Mouse (Mus musculus): Measurements from ENCODE around the gene Polq. TPM values are rescaled to one million over a fixed set of nuclear protein-coding genes. Genes with fewer than 3 reads are reported as not detected.

The Polq gene
- 4.9 and 5.9 TPM in 2 replicates for polyA plus RNA-seq (2015; fragmentation: Nextera tagmentation; extraction: Ambion mirVana)

GRCm38 (mm10) chr16:37011061-37011921 is at the start of gene Polq:
Polq (plus strand) TSS chr16:37011786.
- H3K4me2 ChIP-seq = peak within 1 kb of the TSS; percentile 92
- no peak within 1 kb of the TSS for H3K27ac ChIP-seq
- H3K4me3 ChIP-seq = peak within 1 kb of the TSS; percentile 76
- 4% methylated on average over 30 of the region's 30 CpGs for WGBS
- no peaks in the 10 kb centered on the region; the same call in 1 of the 2 replicates for H3K36me3 ChIP-seq
- H3K9me3 ChIP-seq = no peaks in the 10 kb centered on the region
- H3K27me3 ChIP-seq = no peaks in the 10 kb centered on the region
- ATAC-seq (ENCODE audit: insufficient number of reproducible peaks, low FRiP score, low TSS enrichment, low read depth) = peak; percentile 94
- H3K4me1 ChIP-seq = peaks cover 18% of the 10 kb centered on the region
- peak within 1 kb of the TSS; percentile 55 for H3K9ac ChIP-seq

GRCm38 (mm10) chr16:36963415-36963814 is 48.2 kb upstream of the Polq start:
- Histone ChIP-seq H3K9me3 (no peaks in the 10 kb centered on the region), H3K27me3 (no peaks in the 10 kb centered on the region), H3K4me1 (0 out of 2 replicates have a peak, but pooled peaks cover 2% of the 10 kb centered on the region), H3K36me3 (no peaks in the 10 kb centered on the region), H3K4me3 (no peak overlapping the region), H3K4me2 (no peak overlapping the region), H3K9ac (no peak overlapping the region), H3K27ac (no peak overlapping the region)
- no peak for ATAC-seq (ENCODE audit: insufficient number of reproducible peaks, low FRiP score, low TSS enrichment, low read depth)
- WGBS = 81% methylated on average over 4 of the region's 4 CpGs

GRCm38 (mm10) chr16:36979127-36979526 is 32.5 kb upstream of the Polq start:
- Histone ChIP-seq H3K36me3 (no peaks in the 10 kb centered on the region), H3K27me3 (no peaks in the 10 kb centered on the region), H3K9me3 (no peaks in the 10 kb centered on the region), H3K9ac (no peak overlapping the region), H3K4me2 (no peak overlapping the region), H3K4me3 (no peak overlapping the region), H3K27ac (no peak overlapping the region), H3K4me1 (no peaks in the 10 kb centered on the region)
- no peak for ATAC-seq (ENCODE audit: insufficient number of reproducible peaks, low FRiP score, low TSS enrichment, low read depth)
- 82% methylated on average over 2 of the region's 2 CpGs for WGBS

- no peak for ATAC-seq (ENCODE audit: insufficient number of reproducible peaks, low FRiP score, low TSS enrichment, low read depth)
- WGBS = 61% methylated on average over 1 of the region's 1 CpGs
Observed at GRCm38 (mm10) chr16:36983796-36984195, 27.8 kb upstream of the Polq start.

GRCm38 (mm10) chr16:36985636-36986042 is 25.9 kb upstream of the Polq start:
- H3K9me3 ChIP-seq = no peaks in the 10 kb centered on the region
- no peak overlapping the region for H3K4me2 ChIP-seq
- no peaks in the 10 kb centered on the region for H3K4me1 ChIP-seq
- no peak overlapping the region for H3K9ac ChIP-seq
- H3K4me3 ChIP-seq = no peak overlapping the region
- no peaks in the 10 kb centered on the region for H3K27me3 ChIP-seq
- H3K36me3 ChIP-seq = no peaks in the 10 kb centered on the region
- H3K27ac ChIP-seq = no peak overlapping the region
- no peak for ATAC-seq (ENCODE audit: insufficient number of reproducible peaks, low FRiP score, low TSS enrichment, low read depth)
- WGBS = 68% methylated on average over 5 of the region's 5 CpGs

More at GRCm38 (mm10) chr16:36983796-36984195, 27.8 kb upstream of the Polq start:
- H3K4me2 ChIP-seq = no peak overlapping the region
- H3K4me3 ChIP-seq = no peak overlapping the region
- H3K27ac ChIP-seq = no peak overlapping the region
- H3K27me3 ChIP-seq = no peaks in the 10 kb centered on the region
- H3K4me1 ChIP-seq = no peaks in the 10 kb centered on the region
- no peak overlapping the region for H3K9ac ChIP-seq
- H3K36me3 ChIP-seq = no peaks in the 10 kb centered on the region
- no peaks in the 10 kb centered on the region for H3K9me3 ChIP-seq

GRCm38 (mm10) chr16:36987399-36987798 is 24.2 kb upstream of the Polq start:
- Histone ChIP-seq H3K36me3 (no peaks in the 10 kb centered on the region), H3K9me3 (no peaks in the 10 kb centered on the region), H3K27ac (no peak overlapping the region), H3K4me1 (no peaks in the 10 kb centered on the region), H3K4me3 (no peak overlapping the region), H3K27me3 (no peaks in the 10 kb centered on the region), H3K4me2 (no peak overlapping the region), H3K9ac (no peak overlapping the region)
- 61% methylated on average over 2 of the region's 2 CpGs for WGBS
- ATAC-seq (ENCODE audit: insufficient number of reproducible peaks, low FRiP score, low TSS enrichment, low read depth) = no peak

GRCm38 (mm10) chr16:36988066-36988465 is 23.5 kb upstream of the Polq start:
- no peak overlapping the region for H3K27ac ChIP-seq
- H3K4me2 ChIP-seq = no peak overlapping the region
- H3K4me1 ChIP-seq = no peaks in the 10 kb centered on the region
- no peaks in the 10 kb centered on the region for H3K36me3 ChIP-seq
- no peaks in the 10 kb centered on the region for H3K9me3 ChIP-seq
- H3K4me3 ChIP-seq = no peak overlapping the region
- ATAC-seq (ENCODE audit: insufficient number of reproducible peaks, low FRiP score, low TSS enrichment, low read depth) = no peak
- no peak overlapping the region for H3K9ac ChIP-seq
- H3K27me3 ChIP-seq = no peaks in the 10 kb centered on the region

GRCm38 (mm10) chr16:36989493-36989892 is 22.1 kb upstream of the Polq start:
- Histone ChIP-seq H3K27me3 (no peaks in the 10 kb centered on the region), H3K27ac (no peak overlapping the region), H3K4me1 (no peaks in the 10 kb centered on the region), H3K4me2 (no peak overlapping the region), H3K4me3 (no peak overlapping the region), H3K9ac (no peak overlapping the region), H3K36me3 (no peaks in the 10 kb centered on the region), H3K9me3 (no peaks in the 10 kb centered on the region)
- 47% methylated on average over 8 of the region's 8 CpGs for WGBS
- no peak for ATAC-seq (ENCODE audit: insufficient number of reproducible peaks, low FRiP score, low TSS enrichment, low read depth)

GRCm38 (mm10) chr16:36989999-36990625 is 21.5 kb upstream of the Polq start, which contains the start of gene Fbxo40:
Fbxo40 (minus strand) TSS chr16:36990467.
- WGBS = 48% methylated on average over 18 of the region's 18 CpGs
- no peaks in the 10 kb centered on the region for H3K27me3 ChIP-seq
- H3K9me3 ChIP-seq = no peaks in the 10 kb centered on the region
- H3K27ac ChIP-seq = no peak within 1 kb of the TSS
- H3K36me3 ChIP-seq = no peaks in the 10 kb centered on the region
- H3K4me3 ChIP-seq = no peak within 1 kb of the TSS
- no peaks in the 10 kb centered on the region for H3K4me1 ChIP-seq
- 0 out of 2 replicates have a peak, but pooled peaks have one; percentile 45 for ATAC-seq (ENCODE audit: insufficient number of reproducible peaks, low FRiP score, low TSS enrichment, low read depth)
- no peak within 1 kb of the TSS for H3K4me2 ChIP-seq
- H3K9ac ChIP-seq = no peak within 1 kb of the TSS

- H3K27me3 ChIP-seq = no peaks in the 10 kb centered on the region
- no peaks in the 10 kb centered on the region for H3K36me3 ChIP-seq
- 78% methylated on average over 6 of the region's 6 CpGs for WGBS
- no peak for ATAC-seq (ENCODE audit: insufficient number of reproducible peaks, low FRiP score, low TSS enrichment, low read depth)
- H3K9ac ChIP-seq = no peak overlapping the region
- no peak overlapping the region for H3K27ac ChIP-seq
- H3K4me2 ChIP-seq = no peak overlapping the region
- no peaks in the 10 kb centered on the region for H3K4me1 ChIP-seq
- no peaks in the 10 kb centered on the region for H3K9me3 ChIP-seq
- H3K4me3 ChIP-seq = no peak overlapping the region
Observed at GRCm38 (mm10) chr16:36997650-36998049, 13.9 kb upstream of the Polq start.

- Histone ChIP-seq H3K4me3 (no peak overlapping the region), H3K36me3 (no peaks in the 10 kb centered on the region), H3K9ac (no peak overlapping the region), H3K9me3 (no peaks in the 10 kb centered on the region), H3K4me2 (no peak overlapping the region), H3K27me3 (no peaks in the 10 kb centered on the region), H3K4me1 (no peaks in the 10 kb centered on the region), H3K27ac (no peak overlapping the region)
- 80% methylated on average over 9 of the region's 9 CpGs for WGBS
- ATAC-seq (ENCODE audit: insufficient number of reproducible peaks, low FRiP score, low TSS enrichment, low read depth) = no peak
Observed at GRCm38 (mm10) chr16:36999366-36999972, 12.1 kb upstream of the Polq start.

GRCm38 (mm10) chr16:37009262-37009661 is 2.3 kb upstream of the Polq start:
- no peak overlapping the region for H3K4me3 ChIP-seq
- no peaks in the 10 kb centered on the region for H3K36me3 ChIP-seq
- H3K9ac ChIP-seq = no peak overlapping the region
- peaks cover 18% of the 10 kb centered on the region for H3K4me1 ChIP-seq
- no peak overlapping the region for H3K27ac ChIP-seq
- no peak overlapping the region for H3K4me2 ChIP-seq
- no peaks in the 10 kb centered on the region for H3K27me3 ChIP-seq
- WGBS = 70% methylated on average over 6 of the region's 6 CpGs
- no peak for ATAC-seq (ENCODE audit: insufficient number of reproducible peaks, low FRiP score, low TSS enrichment, low read depth)
- H3K9me3 ChIP-seq = no peaks in the 10 kb centered on the region
